Mouse (Mus musculus) retina, adult 2 months (tissue): ENCODE results near the gene Mtf1.

Experiments
- DNase-seq: peaks from one replicate; pipeline ENCODE4 v3.0.0-alpha.2; 2012; ENCODE audit warnings: low read depth, low spot score

Gene Mtf1

GRCm38 (mm10) chr4:124856294-124856693, 54.4 kb downstream of the Mtf1 start:
- no peak for DNase-seq

GRCm38 (mm10) chr4:124858370-124858769, 56.5 kb downstream of the Mtf1 start:
- DNase-seq = no peak

GRCm38 (mm10) chr4:124860446-124860845, 58.5 kb downstream of the Mtf1 start:
- DNase-seq = no peak

GRCm38 (mm10) chr4:124861283-124862188, 59.6 kb downstream of the Mtf1 start, which contains the start of gene Maneal:
Gene Maneal (minus strand): TSS chr4:124862171.
- DNase-seq = no peak

- no peak for DNase-seq
Measured at GRCm38 (mm10) chr4:124872719-124873118, 70.8 kb downstream of the Mtf1 start.

GRCm38 (mm10) chr4:124880599-124880998, 78.7 kb downstream of the Mtf1 start, which contains the start of gene Epha10:
Gene Epha10 (plus strand): TSS chr4:124880899.
- no peak for DNase-seq

GRCm38 (mm10) chr4:124881341-124881908, 79.5 kb downstream of the Mtf1 start:
- DNase-seq = no peak

GRCm38 (mm10) chr4:124882151-124882729, 80.3 kb downstream of the Mtf1 start:
- no peak for DNase-seq

- no peak for DNase-seq
Measured at GRCm38 (mm10) chr4:124888702-124889101, 86.8 kb downstream of the Mtf1 start.

- DNase-seq = no peak
Measured at GRCm38 (mm10) chr4:124889935-124890334, 88.0 kb downstream of the Mtf1 start.

GRCm38 (mm10) chr4:124890831-124891230, 88.9 kb downstream of the Mtf1 start:
- DNase-seq = no peak

- no peak for DNase-seq
Measured at GRCm38 (mm10) chr4:124893769-124894168, 91.9 kb downstream of the Mtf1 start.

- no peak for DNase-seq
Measured at GRCm38 (mm10) chr4:124894508-124895428, 92.9 kb downstream of the Mtf1 start.

GRCm38 (mm10) chr4:124898428-124898827, 96.5 kb downstream of the Mtf1 start:
- no peak for DNase-seq
